Mouse (Mus musculus) liver, embryonic 13.5 days (tissue): ENCODE data around the gene Fbxo21. TPM values are rescaled to one million over a fixed set of nuclear protein-coding genes. Genes with fewer than 3 reads are reported as not detected.

Experiments
- ATAC-seq: fragments of 200-750 bp; cut with Nextera tagmentation; 2 replicates; pipeline ENCODE4 v1.8.0; 2017; ENCODE audit warnings: low read depth, mild to moderate bottlenecking, moderate number of reproducible peaks, moderate library complexity
- DNase-seq: peaks from one replicate; pipeline ENCODE4 v3.0.0; 2022
- H3K27ac ChIP-seq: fragments of 300-500 bp; sonication (generic); 2 replicates; pipeline ENCODE4 v1.5.1; 2015; ENCODE audit warnings: moderate library complexity, mild to moderate bottlenecking, inconsistent platforms
- H3K27me3 ChIP-seq: fragments of 300-500 bp; sonication (generic); 2 replicates; pipeline ENCODE4 v1.6.1; 2015; ENCODE audit warnings: mild to moderate bottlenecking, inconsistent platforms
- H3K36me3 ChIP-seq: fragments of 300-500 bp; sonication (generic); 2 replicates; pipeline ENCODE4 v1.6.1; 2015; ENCODE audit warnings: mild to moderate bottlenecking, inconsistent platforms
- H3K4me1 ChIP-seq: fragments of 300-500 bp; sonication (generic); replicated peaks from 2 replicates; pipeline ENCODE4 v1.6.1; 2015; ENCODE audit warnings: inconsistent platforms
- H3K4me2 ChIP-seq: fragments of 300-500 bp; sonication (generic); 2 replicates; pipeline ENCODE4 v1.6.1; 2015; ENCODE audit warnings: inconsistent platforms, mild to moderate bottlenecking, moderate library complexity
- H3K4me3 ChIP-seq: fragments of 300-500 bp; sonication (generic); replicated peaks from 2 replicates; pipeline ENCODE4 v1.5.1; 2015; ENCODE audit warnings: mild to moderate bottlenecking, inconsistent platforms
- H3K9ac ChIP-seq: fragments of 300-500 bp; sonication (generic); 2 replicates; pipeline ENCODE4 v1.6.1; 2015; ENCODE audit warnings: mild to moderate bottlenecking, inconsistent platforms
- H3K9me3 ChIP-seq: fragments of 300-500 bp; sonication (generic); replicated peaks from 2 replicates; pipeline ENCODE4 v1.6.1; 2016; ENCODE audit warnings: inconsistent platforms
- WGBS: fragments of 180-500 bp; shearing (Covaris S2); methylation state at CpG from one replicate; pipeline ENCODE4 v1.1.7; 2015; ENCODE audit not compliant: insufficient replicate concordance; 5-methylcytosine and 5-hydroxymethylcytosine counted together
- polyA plus RNA-seq: library from polyadenylated mRNA; unstranded; fragments of >200 nt; fragmentation: Nextera tagmentation; extraction: Ambion mirVana; gene quantifications from 2 replicates; pipeline ENCODE4 v1.2.1, GENCODE M21; 2015

The Fbxo21 gene
- polyA plus RNA-seq, 1 experiment from 2014 or later: 16.9 TPM

- no peaks in the 10 kb centered on the region for H3K9me3 ChIP-seq
- H3K36me3 ChIP-seq: no peaks in the 10 kb centered on the region
- ATAC-seq (no peak), DNase-seq (no peak)
- H3K27ac ChIP-seq: no peak overlapping the region
- peaks cover 2% of the 10 kb centered on the region; the same call in 1 of the 2 replicates for H3K4me1 ChIP-seq
- H3K27me3 ChIP-seq: no peaks in the 10 kb centered on the region
- no peak overlapping the region for H3K4me3 ChIP-seq
- H3K9ac ChIP-seq: no peak overlapping the region
- H3K4me2 ChIP-seq: no peak overlapping the region
- WGBS: 76% methylated on average over 14 of the region's 14 CpGs
Measured at GRCm38 (mm10) chr5:118047091-118047757, 70.7 kb downstream of the Fbxo21 start.

DNA sequence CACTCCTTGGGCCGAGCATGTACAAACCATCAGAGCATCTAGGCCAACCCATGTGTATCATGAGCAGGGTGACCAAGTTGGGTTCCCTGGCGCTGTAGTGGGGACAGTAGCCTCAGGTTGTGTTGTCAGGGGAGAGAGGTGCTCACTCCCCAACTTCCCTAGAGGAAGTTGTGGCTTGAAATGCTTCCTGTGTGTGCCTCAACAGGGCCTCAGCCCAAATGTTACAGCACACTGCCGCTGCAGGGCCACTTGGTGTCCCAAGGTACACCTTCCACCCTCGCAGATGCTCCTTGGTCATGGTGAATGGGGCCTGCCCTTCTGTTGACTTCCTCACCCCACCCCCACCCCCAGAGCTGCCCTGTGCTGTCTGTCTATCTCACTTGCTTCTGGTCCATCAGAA, 71.9 kb downstream of the Fbxo21 start:
- H3K4me3 ChIP-seq: no peak overlapping the region
- H3K9me3 ChIP-seq: no peaks in the 10 kb centered on the region
- DNase-seq (no peak), ATAC-seq (0 out of 2 replicates have a peak, but pooled peaks have one; percentile 20)
- H3K4me2 ChIP-seq: no peak overlapping the region
- 23% methylated on average over 4 of the region's 4 CpGs for WGBS
- H3K27me3 ChIP-seq: no peaks in the 10 kb centered on the region
- no peak overlapping the region for H3K9ac ChIP-seq
- peaks cover 2% of the 10 kb centered on the region; the same call in 1 of the 2 replicates for H3K4me1 ChIP-seq
- no peaks in the 10 kb centered on the region for H3K36me3 ChIP-seq
- no peak overlapping the region for H3K27ac ChIP-seq

DNA sequence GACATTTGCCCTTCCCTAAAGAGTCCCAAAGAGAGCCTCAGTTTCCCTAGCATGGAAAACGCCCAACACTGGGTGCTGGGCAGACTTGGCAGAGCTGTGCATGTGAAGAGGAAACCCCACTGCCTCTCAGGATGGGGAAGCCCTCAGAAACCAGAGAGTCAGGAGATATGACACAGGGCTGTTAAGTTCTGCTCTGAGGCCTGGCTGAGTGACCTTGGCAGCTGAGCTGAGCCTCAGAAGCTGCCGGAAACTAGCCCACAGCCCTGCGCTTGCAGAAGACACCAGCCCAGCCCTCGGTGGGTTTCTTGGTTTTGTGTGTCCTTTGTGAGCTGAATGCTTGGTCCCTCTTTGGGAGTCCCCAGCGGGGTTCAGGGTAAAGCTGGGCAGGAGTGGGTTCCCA, 72.4 kb downstream of the Fbxo21 start:
- no peak overlapping the region for H3K4me3 ChIP-seq
- DNase-seq (no peak), ATAC-seq (no peak)
- no peaks in the 10 kb centered on the region for H3K27me3 ChIP-seq
- no peaks in the 10 kb centered on the region for H3K9me3 ChIP-seq
- no peak overlapping the region for H3K9ac ChIP-seq
- H3K27ac ChIP-seq: 0 out of 2 replicates have a peak overlapping the region, but pooled peaks have one; percentile 3
- H3K4me1 ChIP-seq: peaks cover 2% of the 10 kb centered on the region; the same call in 1 of the 2 replicates
- no peaks in the 10 kb centered on the region for H3K36me3 ChIP-seq
- H3K4me2 ChIP-seq: no peak overlapping the region
- 39% methylated on average over 5 of the region's 5 CpGs for WGBS

- Histone ChIP-seq H3K36me3 (no peaks in the 10 kb centered on the region), H3K4me1 (peaks cover 2% of the 10 kb centered on the region; the same call in 1 of the 2 replicates), H3K9me3 (no peaks in the 10 kb centered on the region), H3K4me2 (no peak overlapping the region), H3K4me3 (no peak overlapping the region), H3K27me3 (no peaks in the 10 kb centered on the region), H3K9ac (no peak overlapping the region), H3K27ac (no peak overlapping the region)
- ATAC-seq (no peak), DNase-seq (no peak)
- 39% methylated on average over 4 of the region's 4 CpGs for WGBS
Measured at GRCm38 (mm10) chr5:118050743-118051142, 74.2 kb downstream of the Fbxo21 start.

DNA sequence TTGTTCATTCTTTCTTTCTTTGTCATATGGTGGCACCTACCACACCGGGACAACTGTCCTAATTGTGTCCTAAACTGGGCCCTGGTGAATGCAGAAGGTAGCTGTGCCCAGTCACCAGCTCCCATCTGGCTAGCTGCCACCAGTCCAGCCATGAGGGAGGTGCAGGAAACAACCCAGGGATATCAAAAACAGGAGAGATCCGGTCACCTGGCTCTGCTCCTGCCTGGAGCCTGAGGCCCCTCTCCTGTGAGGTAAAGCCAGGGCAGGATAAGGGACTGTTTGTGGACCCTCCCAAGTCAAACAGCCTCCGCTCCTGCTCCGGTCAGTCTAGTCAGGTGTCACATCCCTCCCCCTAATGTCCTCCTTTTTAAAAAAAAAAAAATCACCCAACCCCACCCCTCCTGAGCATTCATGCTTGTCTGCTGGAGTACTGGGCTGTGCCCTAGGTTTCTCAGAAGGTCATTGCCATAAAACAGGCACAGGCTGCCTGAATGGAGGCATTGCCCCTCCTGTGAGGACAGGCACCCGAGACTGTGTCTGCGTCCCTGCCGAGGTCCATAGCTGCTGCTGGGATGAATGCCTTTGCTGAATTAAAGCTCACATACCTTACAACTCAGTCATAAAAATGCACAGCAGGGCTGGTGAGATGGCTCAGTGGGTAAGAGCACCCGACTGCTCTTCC, 75.6 kb downstream of the Fbxo21 start:
- Histone ChIP-seq H3K27ac (no peak overlapping the region), H3K36me3 (no peaks in the 10 kb centered on the region), H3K4me2 (no peak overlapping the region), H3K4me1 (peaks cover 2% of the 10 kb centered on the region; the same call in 1 of the 2 replicates), H3K27me3 (no peaks in the 10 kb centered on the region), H3K9me3 (no peaks in the 10 kb centered on the region), H3K4me3 (no peak overlapping the region), H3K9ac (no peak overlapping the region)
- ATAC-seq (no peak), DNase-seq (no peak)
- 66% methylated on average over 8 of the region's 8 CpGs for WGBS

- no peaks in the 10 kb centered on the region for H3K27me3 ChIP-seq
- DNase-seq (no peak), ATAC-seq (no peak)
- no peak overlapping the region for H3K4me2 ChIP-seq
- peaks cover 2% of the 10 kb centered on the region; the same call in 1 of the 2 replicates for H3K4me1 ChIP-seq
- no peaks in the 10 kb centered on the region for H3K9me3 ChIP-seq
- H3K4me3 ChIP-seq: no peak overlapping the region
- 80% methylated on average over 2 of the region's 2 CpGs for WGBS
- H3K9ac ChIP-seq: no peak overlapping the region
- no peak overlapping the region for H3K27ac ChIP-seq
- no peaks in the 10 kb centered on the region for H3K36me3 ChIP-seq
Measured at GRCm38 (mm10) chr5:118053205-118053604, 76.7 kb downstream of the Fbxo21 start.

- Histone ChIP-seq H3K27me3 (no peaks in the 10 kb centered on the region), H3K4me3 (no peak overlapping the region), H3K27ac (no peak overlapping the region), H3K36me3 (no peaks in the 10 kb centered on the region), H3K9ac (no peak overlapping the region), H3K4me1 (no peaks in the 10 kb centered on the region), H3K9me3 (no peaks in the 10 kb centered on the region), H3K4me2 (no peak overlapping the region)
- ATAC-seq (no peak), DNase-seq (no peak)
- WGBS: 49% methylated on average over 8 of the region's 8 CpGs
Measured at GRCm38 (mm10) chr5:118057508-118058111, 81.1 kb downstream of the Fbxo21 start.

GRCm38 (mm10) chr5:118058858-118059257, 82.3 kb downstream of the Fbxo21 start:
- no peak overlapping the region for H3K27ac ChIP-seq
- H3K27me3 ChIP-seq: no peaks in the 10 kb centered on the region
- H3K4me2 ChIP-seq: no peak overlapping the region
- H3K36me3 ChIP-seq: no peaks in the 10 kb centered on the region
- no peaks in the 10 kb centered on the region for H3K9me3 ChIP-seq
- peak; percentile 20 for DNase-seq
- 35% methylated on average over 10 of the region's 10 CpGs for WGBS
- H3K9ac ChIP-seq: no peak overlapping the region
- peak; percentile 57 for ATAC-seq
- H3K4me3 ChIP-seq: no peak overlapping the region
- H3K4me1 ChIP-seq: peaks cover 5% of the 10 kb centered on the region; the same call in 1 of the 2 replicates

- H3K27me3 ChIP-seq: no peaks in the 10 kb centered on the region
- H3K36me3 ChIP-seq: peaks cover 2% of the 10 kb centered on the region; the same call in 1 of the 2 replicates
- H3K4me3 ChIP-seq: no peak overlapping the region
- ATAC-seq: no peak
- 77% methylated on average over 9 of the region's 9 CpGs for WGBS
- no peak overlapping the region for H3K4me2 ChIP-seq
- no peak overlapping the region for H3K27ac ChIP-seq
- H3K4me1 ChIP-seq: peaks cover 12% of the 10 kb centered on the region
- DNase-seq: no peak
- no peak overlapping the region for H3K9ac ChIP-seq
- H3K9me3 ChIP-seq: no peaks in the 10 kb centered on the region
Measured at GRCm38 (mm10) chr5:118059646-118060045, 83.1 kb downstream of the Fbxo21 start.
